Mouse (Mus musculus): ENCODE data around the gene Gm9918. TPM values are rescaled to one million over a fixed set of nuclear protein-coding genes. Genes with fewer than 3 reads are reported as not detected.

Gene Gm9918
- total RNA-seq, 2 experiments from 2014 or later, result not detected

- peak; percentile 82 to 85 for DNase-seq
These were observed 8.9 kb downstream of the Gm9918 start, which contains the start of gene Mfsd5 for GRCm38 (mm10) chr15:102279092-102279782. Gene Mfsd5 (plus strand): TSS chr15:102279454.

GRCm38 (mm10) chr15:102279783-102280520, 9.6 kb downstream of the Gm9918 start:
- DNase-seq, result no peak

GRCm38 (mm10) chr15:102280623-102281022, 10.3 kb downstream of the Gm9918 start:
- DNase-seq, result no peak

GRCm38 (mm10) chr15:102282463-102283292, 12.3 kb downstream of the Gm9918 start:
- DNase-seq, result no peak

- DNase-seq, result no peak
These were observed 13.3 kb downstream of the Gm9918 start for GRCm38 (mm10) chr15:102283648-102284047.

GRCm38 (mm10) chr15:102287395-102287794, 17.0 kb downstream of the Gm9918 start:
- DNase-seq, result no peak

- DNase-seq, result peak; percentile 92
These were observed 25.4 kb downstream of the Gm9918 start, which contains the start of gene Espl1 for GRCm38 (mm10) chr15:102295633-102296367. Gene Espl1 (plus strand): TSS chr15:102296266.

- DNase-seq, result no peak
These were observed 26.1 kb downstream of the Gm9918 start for GRCm38 (mm10) chr15:102296368-102297006.

- DNase-seq, result no peak
These were observed 32.2 kb downstream of the Gm9918 start for GRCm38 (mm10) chr15:102302542-102302941.

GRCm38 (mm10) chr15:102308717-102309116, 38.4 kb downstream of the Gm9918 start:
- DNase-seq, result no peak

- DNase-seq, result no peak
These were observed 39.9 kb downstream of the Gm9918 start for GRCm38 (mm10) chr15:102310074-102310845.

GRCm38 (mm10) chr15:102311489-102311888, 41.1 kb downstream of the Gm9918 start:
- DNase-seq, result no peak

GRCm38 (mm10) chr15:102315292-102315691, 44.9 kb downstream of the Gm9918 start:
- DNase-seq, result peak in 1 of 2 experiments; percentile 32

- peak; percentile 61 to 62 for DNase-seq
These were observed 45.9 kb downstream of the Gm9918 start for GRCm38 (mm10) chr15:102316263-102316662.

Other genes with a start within 250 kb of the Gm9918 start
- gene Krt18, start 242.4 kb upstream of the Gm9918 start, total RNA-seq (2021), result under 1 TPM in 1 of 2 experiments, not detected in 1; 0.71 TPM
- gene Eif4b, start 196.8 kb upstream of the Gm9918 start, total RNA-seq (2021), result 100 to 1,000 TPM; 179 to 182 TPM
- 10 to 100 TPM; 10.7 to 22.0 TPM for gene Tns2, start 170.2 kb upstream of the Gm9918 start, total RNA-seq (2021)
- 100 to 1,000 TPM; 141 to 151 TPM for gene Spryd3, start 134.3 kb upstream of the Gm9918 start, total RNA-seq (2021)
- 1 to 10 TPM; 8.2 to 8.9 TPM for gene Igfbp6, start 126.2 kb upstream of the Gm9918 start, total RNA-seq (2021)
- under 1 TPM in 1 of 2 experiments, not detected in 1; 0.23 TPM for gene Soat2, start 120.0 kb upstream of the Gm9918 start, total RNA-seq (2021)
- 10 to 100 TPM; 68.8 to 69.4 TPM for gene Zfp740, start 67.3 kb upstream of the Gm9918 start, total RNA-seq (2021)
- gene Csad, start 65.8 kb upstream of the Gm9918 start, total RNA-seq (2021), result 10 to 100 TPM; 37.1 to 39.5 TPM
- 1 to 10 TPM; 1.8 to 2.2 TPM for gene Itgb7, start 38.6 kb upstream of the Gm9918 start, total RNA-seq (2021)
- gene Rarg, start 13.0 kb upstream of the Gm9918 start, total RNA-seq (2021), result 1 to 10 TPM; 8.3 to 10.0 TPM
- 10 to 100 TPM; 33.9 to 37.3 TPM for gene Mfsd5, start 8.9 kb downstream of the Gm9918 start, total RNA-seq (2021)
- gene Espl1, start 25.7 kb downstream of the Gm9918 start, total RNA-seq (2021), result 1 to 10 TPM; 1.4 to 1.8 TPM
- 100 to 1,000 TPM; 400 to 436 TPM for gene Pfdn5, start 55.6 kb downstream of the Gm9918 start, total RNA-seq (2021)
- 10 to 100 TPM; 65.9 to 69.8 TPM for gene Myg1, start 61.1 kb downstream of the Gm9918 start, total RNA-seq (2021)
- gene Aaas, start 80.2 kb downstream of the Gm9918 start, total RNA-seq (2021), result 10 to 100 TPM; 21.4 to 24.2 TPM
- gene Sp7, start 96.6 kb downstream of the Gm9918 start, total RNA-seq (2021), result under 1 TPM; 0.38 to 0.57 TPM
- gene Sp1, start 135.6 kb downstream of the Gm9918 start, total RNA-seq (2021), result 10 to 100 TPM; 22.4 to 23.1 TPM
- under 1 TPM; 0.42 to 0.51 TPM for gene Amhr2, start 174.8 kb downstream of the Gm9918 start, total RNA-seq (2021)
- gene Prr13, start 188.5 kb downstream of the Gm9918 start, total RNA-seq (2021), result 10 to 100 TPM; 40.6 to 41.0 TPM
- gene Pcbp2, start 200.0 kb downstream of the Gm9918 start, total RNA-seq (2021), result 100 to 1,000 TPM; 448 to 513 TPM
- not detected for gene Gm10337, start 233.2 kb downstream of the Gm9918 start, total RNA-seq (2021)
- 100 to 1,000 TPM in 1 of 2 experiments, 10 to 100 TPM in 1; 96.4 to 103 TPM for gene Map3k12, start 246.5 kb downstream of the Gm9918 start, total RNA-seq (2021)
- 10 to 100 TPM; 32.2 to 36.9 TPM for gene Tarbp2, start 247.6 kb downstream of the Gm9918 start, total RNA-seq (2021)